Mouse (Mus musculus): ENCODE measurements around the gene Taok2.

Gene Taok2

GRCm38 (mm10) chr7:126877239-126877638 is 7.3 kb downstream of the Taok2 start:
- in situ Hi-C loops (cut with MboI, MseI): no loop called here

GRCm38 (mm10) chr7:126870520-126870891 is 14.0 kb downstream of the Taok2 start:
- in situ Hi-C loops (cut with MboI, MseI): no loop called here

GRCm38 (mm10) chr7:126869780-126870519 is 14.6 kb downstream of the Taok2 start:
- in situ Hi-C loops (cut with MboI, MseI): no loop called here

GRCm38 (mm10) chr7:126868003-126868402 is 16.5 kb downstream of the Taok2 start:
- in situ Hi-C loops (cut with MboI, MseI): no loop called here

- in situ Hi-C loops (cut with MboI, MseI): no loop called here
Measured at GRCm38 (mm10) chr7:126867534-126867933, 17.0 kb downstream of the Taok2 start.

- in situ Hi-C loops (cut with MboI, MseI): no loop called here
Measured at GRCm38 (mm10) chr7:126863791-126864190, 20.7 kb downstream of the Taok2 start.

- in situ Hi-C loops (cut with MboI, MseI): no loop called here
Measured at GRCm38 (mm10) chr7:126862147-126862784, 22.2 kb downstream of the Taok2 start, which contains the start of gene Ino80e. Ino80e (minus strand) TSS chr7:126862377.

GRCm38 (mm10) chr7:126861429-126862130 is 22.9 kb downstream of the Taok2 start, which contains the start of gene Hirip3:
Hirip3 (plus strand) TSS chr7:126861972.
- in situ Hi-C loops (cut with MboI, MseI): no loop called here

GRCm38 (mm10) chr7:126860987-126861386 is 23.5 kb downstream of the Taok2 start:
- in situ Hi-C loops (cut with MboI, MseI): no loop called here

- in situ Hi-C loops (cut with MboI, MseI): no loop called here
Measured at GRCm38 (mm10) chr7:126856741-126857420, 27.6 kb downstream of the Taok2 start.

GRCm38 (mm10) chr7:126855641-126856040 is 28.9 kb downstream of the Taok2 start:
- in situ Hi-C loops (cut with MboI, MseI): no loop called here

GRCm38 (mm10) chr7:126853454-126853853 is 31.0 kb downstream of the Taok2 start:
- in situ Hi-C loops (cut with MboI, MseI): no loop called here

- in situ Hi-C loops (cut with MboI, MseI): no loop called here
Measured at GRCm38 (mm10) chr7:126851192-126851591, 33.3 kb downstream of the Taok2 start.

GRCm38 (mm10) chr7:126850161-126850560 is 34.3 kb downstream of the Taok2 start:
- in situ Hi-C loops (cut with MboI, MseI): no loop called here

GRCm38 (mm10) chr7:126848794-126849193 is 35.7 kb downstream of the Taok2 start:
- in situ Hi-C loops (cut with MboI, MseI): no loop called here

GRCm38 (mm10) chr7:126847421-126848398 is 36.8 kb downstream of the Taok2 start:
- in situ Hi-C loops (cut with MboI, MseI): no loop called here

GRCm38 (mm10) chr7:126847116-126847420 is 37.4 kb downstream of the Taok2 start, which contains the start of gene Doc2a:
Doc2a (plus strand) TSS chr7:126847416.
- in situ Hi-C loops (cut with MboI, MseI): no loop called here

- in situ Hi-C loops (cut with MboI, MseI): no loop called here
Measured at GRCm38 (mm10) chr7:126845516-126845915, 39.0 kb downstream of the Taok2 start.

GRCm38 (mm10) chr7:126843276-126843675 is 41.2 kb downstream of the Taok2 start:
- in situ Hi-C loops (cut with MboI, MseI): no loop called here

- in situ Hi-C loops (cut with MboI, MseI): no loop called here
Measured at GRCm38 (mm10) chr7:126833294-126833693, 51.2 kb downstream of the Taok2 start.
